Mouse (Mus musculus): ENCODE measurements at regions not wholly inside any gene's neighbourhood (a gene's known extent, or its start where the extent isn't known, plus 50 kb on each side); places are given as distances from the start of the nearest gene placed in this dataset. TPM values are rescaled to one million over a fixed set of nuclear protein-coding genes. Genes with fewer than 3 reads are reported as not detected.

GRCm38 (mm10) chrX:166867692-166868091 lies 282.2 kb upstream of the Egfl6 start:
- no peak overlapping the region for H3K27ac ChIP-seq
- H3K4me1 ChIP-seq, result no peaks in the 10 kb centered on the region
- WGBS (ENCODE audit: insufficient replicate concordance), result 75% methylated on average over 2 of the region's 2 CpGs
- no peaks in the 10 kb centered on the region for H3K36me3 ChIP-seq
- H3K27me3 ChIP-seq (replicated peaks), result no peaks in the 10 kb centered on the region; the same call in 1 of the 2 replicates
- no peak overlapping the region for H3K4me3 ChIP-seq
- H3K9ac ChIP-seq, result no peak overlapping the region
- no peak overlapping the region for H3K4me2 ChIP-seq
- ATAC-seq, result no peak
- H3K9me3 ChIP-seq (replicated peaks), result no peaks in the 10 kb centered on the region

Small RNA genes in the stretch of these regions (microRNA-seq; reads per million reads assigned to microRNA genes)
- gene Gm22368 (not detected), gene Gm44376 (not detected)

Data from liver, embryonic 12.5 days (tissue).